Comparison of ENCODE assay signal across 10 mouse cellular contexts in the genomic region with DNA sequence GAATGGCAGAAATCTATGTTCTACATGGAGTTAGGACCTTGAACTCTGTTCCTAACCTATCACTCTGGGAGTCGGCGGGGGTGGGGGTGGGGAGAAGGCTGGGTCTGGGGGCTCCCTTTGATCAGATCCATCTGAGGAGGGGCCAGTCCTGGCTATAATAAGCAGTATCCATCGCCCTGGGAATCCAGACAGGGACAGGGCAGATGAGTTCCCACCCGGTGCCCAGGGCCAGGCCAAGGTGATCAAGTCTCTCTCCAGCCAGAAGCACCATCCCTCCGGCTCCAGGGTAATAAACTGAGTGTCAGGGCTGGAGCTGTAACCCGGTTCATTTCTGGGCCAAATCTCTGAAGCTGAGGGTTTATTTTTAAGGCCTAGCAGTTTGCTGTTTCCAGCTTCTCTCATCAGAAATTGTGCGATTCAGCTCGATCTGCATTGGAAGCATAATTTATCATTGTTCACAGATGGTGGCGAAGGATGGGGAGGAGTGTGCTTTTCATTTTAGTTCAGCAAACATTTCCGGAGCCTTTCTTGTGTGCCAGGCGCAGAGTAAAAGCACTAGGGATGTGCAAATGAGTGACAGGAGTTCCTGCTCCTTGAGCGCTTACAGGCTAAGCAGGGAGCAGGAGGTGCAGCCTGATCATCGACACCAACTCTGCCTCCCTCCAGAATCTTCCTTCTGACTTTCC. TPM values are rescaled to one million over a fixed set of nuclear protein-coding genes. Genes with fewer than 3 reads are reported as not detected.
A peak's percentile ranks its signal among the peaks of the same experiment; 100 is the strongest.
DNase-seq lines count a peak whose midpoint lies in the region; ATAC-seq and TF ChIP-seq lines count a peak whose summit lies in the region.
"Had no signal": no experiment of that assay in that cellular context is flagged by ENCODE, and none has a peak within 500 bp of the region (broad histone marks: within the 10 kb centered on the region; RNA-seq: fewer than 3 reads in every experiment).

No protein-coding gene starts in this region.

- H3K9me3 ChIP-seq in kidney, postnatal 0 days (replicated peaks; ENCODE audit: low read length): no peaks in the 10 kb centered on the region
- H3K9me3 ChIP-seq in forebrain, embryonic 16.5 days (ENCODE audit: control insufficient read depth, low read length): no peaks in the 10 kb centered on the region

- no peak overlapping the region for H3K4me2 ChIP-seq in kidney, postnatal 0 days (ENCODE audit: low read length)
- no peak overlapping the region for H3K4me2 ChIP-seq in forebrain, embryonic 16.5 days (ENCODE audit: low read length)

- no peak overlapping the region for H3K4me3 ChIP-seq in kidney, postnatal 0 days (replicated peaks; ENCODE audit: low read depth, low read length)
- H3K4me3 ChIP-seq in forebrain, embryonic 16.5 days (replicated peaks; ENCODE audit: low read length): no peak overlapping the region
- H3K4me3 ChIP-seq in thymus, adult 2 months (ENCODE audit: control insufficient read depth, insufficient read depth, low read length): no peak overlapping the region

- 42% methylated on average over 13 of the region's 13 CpGs for WGBS in kidney, postnatal 0 days
- WGBS in forebrain, embryonic 16.5 days: 37% methylated on average over 13 of the region's 13 CpGs
- WGBS in thymus, adult 2 months: 94% methylated on average over 13 of the region's 13 CpGs

- TF ChIP-seq CTCF in kidney, postnatal 0 days (IDR thresholded peaks at IDR 0.05; ENCODE audit: low read depth): no peak
- no peak for TF ChIP-seq CTCF in thymus, adult 2 months (IDR thresholded peaks at IDR 0.05; ENCODE audit: borderline replicate concordance, control insufficient read depth, extremely low read depth, insufficient read depth, low read length, poor library complexity)

- peaks cover 19% of the 10 kb centered on the region for H3K4me1 ChIP-seq in kidney, postnatal 0 days (replicated peaks; ENCODE audit: insufficient read depth, low read length)
- H3K4me1 ChIP-seq in forebrain, embryonic 16.5 days (replicated peaks; ENCODE audit: control insufficient read depth, insufficient read depth, low read length): peaks cover 20% of the 10 kb centered on the region
- no peaks in the 10 kb centered on the region for H3K4me1 ChIP-seq in thymus, adult 2 months (replicated peaks; ENCODE audit: control insufficient read depth, insufficient read depth, low read length)

- no peak for DNase-seq in kidney, postnatal 0 days (ENCODE audit: low spot score)
- DNase-seq in kidney, adult 11 months: no peak
- DNase-seq in layer of hippocampus, postnatal 14 days (ENCODE audit: low spot score in 2 of 2): peak; percentile 45 to 89
- peak; percentile 48 for DNase-seq in right cerebral cortex, postnatal 25 days
- DNase-seq in thymus, adult 2 months: no peak
- no peak for DNase-seq in cerebellum, adult 11 months
- DNase-seq in cerebellum, adult 9-11 months: no peak
- DNase-seq: cerebellum, adult 18-20 months; lung, postnatal 10 days had no signal

- ATAC-seq in kidney, postnatal 0 days (replicated peaks; ENCODE audit: low FRiP score, low read depth): no peak
- ATAC-seq in forebrain, embryonic 16.5 days: peak; percentile 70

- no peak overlapping the region for H3K9ac ChIP-seq in kidney, postnatal 0 days (ENCODE audit: low read depth, low read length)
- no peak overlapping the region for H3K9ac ChIP-seq in forebrain, embryonic 16.5 days (replicated peaks; ENCODE audit: low read depth, low read length)

- peak overlapping the region; percentile 82 for H3K27ac ChIP-seq in kidney, postnatal 0 days
- H3K27ac ChIP-seq in forebrain, embryonic 16.5 days (ENCODE audit: low read length): peak overlapping the region; percentile 87
- H3K27ac ChIP-seq in thymus, adult 2 months (ENCODE audit: control insufficient read depth, insufficient read depth, low read length): no peak overlapping the region

- TF ChIP-seq POLR2A in thymus, adult 2 months (IDR thresholded peaks at IDR 0.05; ENCODE audit: control insufficient read depth, extremely low read depth, insufficient read depth, low read length, poor library complexity): no peak

- H3K36me3 ChIP-seq in kidney, postnatal 0 days (ENCODE audit: insufficient read depth, low read length): no peaks in the 10 kb centered on the region
- H3K36me3 ChIP-seq in forebrain, embryonic 16.5 days (ENCODE audit: control insufficient read depth, insufficient read depth): no peaks in the 10 kb centered on the region
- H3K36me3 ChIP-seq in thymus, adult 2 months (ENCODE audit: control insufficient read depth, insufficient read depth, low read length): no peaks in the 10 kb centered on the region

- H3K27me3 ChIP-seq in kidney, postnatal 0 days (ENCODE audit: insufficient read depth, low read length): no peaks in the 10 kb centered on the region
- no peaks in the 10 kb centered on the region for H3K27me3 ChIP-seq in forebrain, embryonic 16.5 days (replicated peaks; ENCODE audit: control insufficient read depth, insufficient read depth, low read length)
- no peaks in the 10 kb centered on the region for H3K27me3 ChIP-seq in thymus, adult 2 months (ENCODE audit: control insufficient read depth, insufficient read depth, low read length)

RNA-seq across cellular contexts. Expression of a gene that starts 39.2 kb away (rescaled TPM):
- polyA plus RNA-seq in kidney, postnatal 0 days (2015; fragmentation: Nextera tagmentation; extraction: Ambion mirVana): 102 and 118 TPM in 2 replicates
- polyA plus RNA-seq in forebrain, embryonic 16.5 days (2015; fragmentation: Nextera tagmentation; extraction: Ambion mirVana): 157 and 163 TPM in 2 replicates
- total RNA-seq in layer of hippocampus, postnatal 14 days (2021): 100 to 1,000 TPM; 130 to 131 TPM
- polyA plus RNA-seq in thymus, adult 2 months (2012; rRNA removed): 6.7 TPM in 2 replicates

RNA-seq across cellular contexts. Expression of a gene that starts 59.1 kb away (rescaled TPM):
- 8.0 and 8.2 TPM in 2 replicates for polyA plus RNA-seq in kidney, postnatal 0 days (2015; fragmentation: Nextera tagmentation; extraction: Ambion mirVana)
- 12.3 and 13.7 TPM in 2 replicates for polyA plus RNA-seq in forebrain, embryonic 16.5 days (2015; fragmentation: Nextera tagmentation; extraction: Ambion mirVana)
- total RNA-seq in layer of hippocampus, postnatal 14 days (2021): 10 to 100 TPM; 29.6 to 31.3 TPM
- polyA plus RNA-seq in thymus, adult 2 months (2012; rRNA removed): 12.3 TPM in 2 replicates

Comparison
In these comparisons a context has a peak if more than half of its experiments do, and no peak if none do; other contexts are left out.
1. DNase-seq: peak in layer of hippocampus, postnatal 14 days (2 of 2) and right cerebral cortex, postnatal 25 days (single experiment); none in kidney, postnatal 0 days (single experiment), kidney, adult 11 months (single experiment), thymus, adult 2 months (single experiment), cerebellum, adult 11 months (single experiment) and cerebellum, adult 9-11 months (single experiment).
2. RNA of a gene that starts 39.2 kb away (polyA plus RNA-seq): 157 to 163 TPM in forebrain, embryonic 16.5 days and 102 to 118 TPM in kidney, postnatal 0 days; 6.7 TPM in thymus, adult 2 months; every median in the first group is over 10 times any median in the second.